Mouse (Mus musculus) cerebellum, adult 2 months (tissue): Measurements from ENCODE around the gene Xpr1. TPM values are rescaled to one million over a fixed set of nuclear protein-coding genes. Genes with fewer than 3 reads are reported as not detected.

ENCODE experiments used
- DNase-seq, 2 experiments: peaks; one replicate each; pipeline ENCODE4 v3.0.0; 2021
- H3K27ac ChIP-seq: fragments of 200-500 bp; 2 replicates; pipeline ENCODE4 v1.5.1; 2012; ENCODE audit warnings: low read length, control low read depth, inconsistent platforms; ENCODE audit not compliant: insufficient read depth
- H3K27me3 ChIP-seq: fragments of 200-500 bp; 2 replicates; pipeline ENCODE4 v1.6.1; 2012; ENCODE audit warnings: inconsistent platforms, mild to moderate bottlenecking, low read length, moderate library complexity; ENCODE audit not compliant: control insufficient read depth, insufficient read depth
- H3K4me1 ChIP-seq: fragments of 200-500 bp; 2 replicates; pipeline ENCODE4 v1.6.1; 2011; ENCODE audit warnings: low read length; ENCODE audit not compliant: control insufficient read depth, insufficient read depth
- H3K4me3 ChIP-seq: fragments of 200-500 bp; replicated peaks from 2 replicates; pipeline ENCODE3; 2011; ENCODE audit warnings: mild to moderate bottlenecking, low read depth, low read length, control low read depth; ENCODE audit not compliant: insufficient read depth
- CTCF ChIP-seq: fragments of 200-500 bp; IDR thresholded peaks from 2 replicates; pipeline ENCODE4 v1.5.1; 2011; ENCODE audit warnings: low read depth, mild to moderate bottlenecking, control low read depth, low read length, moderate library complexity, borderline replicate concordance; ENCODE audit not compliant: insufficient read depth
- POLR2A ChIP-seq: fragments of 200-500 bp; IDR thresholded peaks from 2 replicates; pipeline ENCODE4 v1.6.1; 2011; ENCODE audit warnings: low read length, control low read depth, borderline replicate concordance; ENCODE audit not compliant: insufficient read depth
- WGBS: fragments of 180-500 bp; shearing (Covaris S2); methylation state at CpG from one replicate; pipeline ENCODE4 v1.1.7; 2018; 5-methylcytosine and 5-hydroxymethylcytosine counted together
- polyA plus RNA-seq: library from polyadenylated mRNA; depleted of rRNA; stranded (reverse); fragments of >200 nt; gene quantifications from 2 replicates; pipeline ENCODE4 v1.2.3, GENCODE M21; 2012

Xpr1 gene
- polyA plus RNA-seq, 1 experiment: 30.6 TPM

- Histone ChIP-seq H3K4me3 (no peak overlapping the region), H3K27ac (no peak overlapping the region), H3K27me3 (no peaks in the 10 kb centered on the region), H3K4me1 (no peaks in the 10 kb centered on the region)
- WGBS: 93% methylated on average over 5 of the region's 5 CpGs
- DNase-seq: no peak
- TF ChIP-seq POLR2A: no peak
- TF ChIP-seq CTCF: no peak
Measured at GRCm38 (mm10) chr1:155297615-155298014, 119.6 kb downstream of the Xpr1 start.

- no peak overlapping the region for H3K27ac ChIP-seq
- TF ChIP-seq CTCF: no peak
- TF ChIP-seq POLR2A: no peak
- no peak overlapping the region for H3K4me3 ChIP-seq
- no peaks in the 10 kb centered on the region for H3K27me3 ChIP-seq
- WGBS: 61% methylated on average over 2 of the region's 2 CpGs
- H3K4me1 ChIP-seq: no peaks in the 10 kb centered on the region
- DNase-seq: no peak
Measured at GRCm38 (mm10) chr1:155297203-155297602, 120.0 kb downstream of the Xpr1 start.

- WGBS: 27% methylated on average over 3 of the region's 3 CpGs
- H3K27me3 ChIP-seq: no peaks in the 10 kb centered on the region
- H3K4me3 ChIP-seq: no peak overlapping the region
- no peak overlapping the region for H3K27ac ChIP-seq
- no peaks in the 10 kb centered on the region for H3K4me1 ChIP-seq
- TF ChIP-seq POLR2A (no peak), CTCF (peak; percentile 57; the same call in 1 of the 2 replicates)
- peak; percentile 34 to 64 for DNase-seq
Measured at GRCm38 (mm10) chr1:155293446-155293845, 123.8 kb downstream of the Xpr1 start.

GRCm38 (mm10) chr1:155289411-155289810 lies 127.8 kb downstream of the Xpr1 start:
- H3K4me1 ChIP-seq: no peaks in the 10 kb centered on the region
- H3K4me3 ChIP-seq: no peak overlapping the region
- WGBS: 29% methylated on average over 1 of the region's 1 CpGs
- no peaks in the 10 kb centered on the region for H3K27me3 ChIP-seq
- no peak for DNase-seq
- no peak overlapping the region for H3K27ac ChIP-seq
- TF ChIP-seq POLR2A: no peak
- TF ChIP-seq CTCF: no peak

- no peak for TF ChIP-seq POLR2A
- TF ChIP-seq CTCF: no peak
- no peak for DNase-seq
- Histone ChIP-seq H3K4me3 (no peak overlapping the region), H3K27ac (no peak overlapping the region), H3K4me1 (no peaks in the 10 kb centered on the region), H3K27me3 (no peaks in the 10 kb centered on the region)
- WGBS: 72% methylated on average over 3 of the region's 3 CpGs
Measured at GRCm38 (mm10) chr1:155288033-155288432, 129.2 kb downstream of the Xpr1 start.

- Histone ChIP-seq H3K4me3 (no peak overlapping the region), H3K27ac (no peak overlapping the region), H3K27me3 (no peaks in the 10 kb centered on the region), H3K4me1 (no peaks in the 10 kb centered on the region)
- TF ChIP-seq POLR2A: no peak
- TF ChIP-seq CTCF: no peak
- 89% methylated on average over 7 of the region's 7 CpGs for WGBS
- DNase-seq: no peak
Measured at GRCm38 (mm10) chr1:155283808-155284207, 133.4 kb downstream of the Xpr1 start.

- peak; percentile 68 for DNase-seq
- Histone ChIP-seq H3K27me3 (no peaks in the 10 kb centered on the region), H3K4me3 (no peak overlapping the region), H3K27ac (no peak overlapping the region), H3K4me1 (no peaks in the 10 kb centered on the region)
- 60% methylated on average over 18 of the region's 18 CpGs for whole genome bisulfite sequencing
- peak; percentile 87 for TF ChIP-seq CTCF
- no peak for TF ChIP-seq POLR2A
Measured at GRCm38 (mm10) chr1:155281003-155281793, 136.0 kb downstream of the Xpr1 start.

- Histone ChIP-seq H3K27ac (no peak overlapping the region), H3K4me1 (no peaks in the 10 kb centered on the region), H3K27me3 (no peaks in the 10 kb centered on the region), H3K4me3 (no peak overlapping the region)
- TF ChIP-seq CTCF (no peak), POLR2A (no peak)
- no peak for DNase-seq
- WGBS: 81% methylated on average over 10 of the region's 10 CpGs
Measured at GRCm38 (mm10) chr1:155280306-155280705, 136.9 kb downstream of the Xpr1 start.
